Mouse (Mus musculus): Measurements from ENCODE around the gene Fbxo40. TPM values are rescaled to one million over a fixed set of nuclear protein-coding genes. Genes with fewer than 3 reads are reported as not detected.

The Fbxo40 gene
- total RNA-seq (2021) = under 1 TPM in 1 of 2 experiments, not detected in 1; 0.35 TPM

GRCm38 (mm10) chr16:36989999-36990625, at the start of gene Fbxo40:
Gene Fbxo40, minus strand, starts transcription at chr16:36990467.
- DNase-seq (ENCODE audit: low spot score in 2 of 2) = no peak
- intact Hi-C loops (cut with DNase I) = no loop called here

- no peak for DNase-seq (ENCODE audit: low spot score in 2 of 2)
- intact Hi-C loops (cut with DNase I) = no loop called here
Observed at GRCm38 (mm10) chr16:37034751-37035150, 44.5 kb upstream of the Fbxo40 start.

GRCm38 (mm10) chr16:37031996-37032395, 41.7 kb upstream of the Fbxo40 start:
- no peak for DNase-seq (ENCODE audit: low spot score in 2 of 2)
- intact Hi-C loops (cut with DNase I) = no loop called here

- DNase-seq (ENCODE audit: low spot score in 2 of 2) = no peak
- intact Hi-C loops (cut with DNase I) = no loop called here
Observed at GRCm38 (mm10) chr16:37027581-37027980, 37.3 kb upstream of the Fbxo40 start.

- no peak for DNase-seq (ENCODE audit: low spot score in 2 of 2)
- intact Hi-C loops (cut with DNase I) = loop anchor here (5.0 to 10.0 kb wide), 2 partner anchors 175 to 938 kb away; partner anchors contain the start of genes Ccdc58 and Fam162a
Observed at GRCm38 (mm10) chr16:37012336-37012735, 22.1 kb upstream of the Fbxo40 start.

- intact Hi-C loops (cut with DNase I) = loop anchor here (2.0 to 10.0 kb wide), 3 partner anchors 137 to 937 kb away; partner anchors contain the start of genes Ccdc58, Eaf2, Fam162a and Golgb1
- DNase-seq (ENCODE audit: low spot score in 2 of 2) = no peak
Observed at GRCm38 (mm10) chr16:37011922-37012289, 21.6 kb upstream of the Fbxo40 start.

GRCm38 (mm10) chr16:37011061-37011921, 21.0 kb upstream of the Fbxo40 start, which contains the start of gene Polq:
Gene Polq, plus strand, starts transcription at chr16:37011786.
- intact Hi-C loops (cut with DNase I) = loop anchor here (2.0 to 10.0 kb wide), 3 partner anchors 136 to 936 kb away; partner anchors contain the start of genes Ccdc58, Eaf2, Fam162a and Golgb1
- peak; percentile 89 to 90 for DNase-seq (ENCODE audit: low spot score in 2 of 2)

- no peak for DNase-seq (ENCODE audit: low spot score in 2 of 2)
- intact Hi-C loops (cut with DNase I) = loop anchor here (2.0 to 10.0 kb wide), 3 partner anchors 136 to 936 kb away; partner anchors contain the start of genes Ccdc58, Eaf2, Fam162a and Golgb1
Observed at GRCm38 (mm10) chr16:37010370-37010769, 20.1 kb upstream of the Fbxo40 start.

GRCm38 (mm10) chr16:37009262-37009661, 19.0 kb upstream of the Fbxo40 start:
- intact Hi-C loops (cut with DNase I) = loop anchor here (10.0 kb wide), 1 partner anchor 84 kb away; no protein-coding TSS in a partner anchor
- DNase-seq (ENCODE audit: low spot score in 2 of 2) = no peak

- no peak for DNase-seq (ENCODE audit: low spot score in 2 of 2)
- intact Hi-C loops (cut with DNase I) = no loop called here
Observed at GRCm38 (mm10) chr16:36999366-36999972, 9.2 kb upstream of the Fbxo40 start.

- intact Hi-C loops (cut with DNase I) = no loop called here
- DNase-seq (ENCODE audit: low spot score in 2 of 2) = no peak
Observed at GRCm38 (mm10) chr16:36997650-36998049, 7.4 kb upstream of the Fbxo40 start.

- intact Hi-C loops (cut with DNase I) = no loop called here
- DNase-seq (ENCODE audit: low spot score in 2 of 2) = no peak
Observed at GRCm38 (mm10) chr16:36989493-36989892, 774 bp downstream of the Fbxo40 start.

- intact Hi-C loops (cut with DNase I) = no loop called here
- DNase-seq (ENCODE audit: low spot score in 2 of 2) = no peak
Observed at GRCm38 (mm10) chr16:36988066-36988465, 2.2 kb downstream of the Fbxo40 start.

- no peak for DNase-seq (ENCODE audit: low spot score in 2 of 2)
- intact Hi-C loops (cut with DNase I) = no loop called here
Observed at GRCm38 (mm10) chr16:36987399-36987798, 2.9 kb downstream of the Fbxo40 start.

- intact Hi-C loops (cut with DNase I) = no loop called here
- DNase-seq (ENCODE audit: low spot score in 2 of 2) = no peak
Observed at GRCm38 (mm10) chr16:36985636-36986042, 4.6 kb downstream of the Fbxo40 start.

GRCm38 (mm10) chr16:36983796-36984195, 6.5 kb downstream of the Fbxo40 start:
- intact Hi-C loops (cut with DNase I) = no loop called here
- DNase-seq (ENCODE audit: low spot score in 2 of 2) = no peak

- intact Hi-C loops (cut with DNase I) = no loop called here
Observed at GRCm38 (mm10) chr16:36979127-36979526, 11.1 kb downstream of the Fbxo40 start.

GRCm38 (mm10) chr16:36963415-36963814, 26.9 kb downstream of the Fbxo40 start:
- no peak for DNase-seq (ENCODE audit: low spot score in 2 of 2)
- intact Hi-C loops (cut with DNase I) = no loop called here

More at GRCm38 (mm10) chr16:36979127-36979526, 11.1 kb downstream of the Fbxo40 start:
- DNase-seq (ENCODE audit: low spot score in 2 of 2) = no peak

GRCm38 (mm10) chr16:36955106-36955505, 35.2 kb downstream of the Fbxo40 start:
- intact Hi-C loops (cut with DNase I) = no loop called here

GRCm38 (mm10) chr16:36951029-36951428, 39.2 kb downstream of the Fbxo40 start:
- no peak for DNase-seq (ENCODE audit: low spot score in 2 of 2)
- intact Hi-C loops (cut with DNase I) = no loop called here

More at GRCm38 (mm10) chr16:36955106-36955505, 35.2 kb downstream of the Fbxo40 start:
- no peak for DNase-seq (ENCODE audit: low spot score in 2 of 2)
